Mouse (Mus musculus): Measurements from ENCODE around the gene Nbeal1.

DNA sequence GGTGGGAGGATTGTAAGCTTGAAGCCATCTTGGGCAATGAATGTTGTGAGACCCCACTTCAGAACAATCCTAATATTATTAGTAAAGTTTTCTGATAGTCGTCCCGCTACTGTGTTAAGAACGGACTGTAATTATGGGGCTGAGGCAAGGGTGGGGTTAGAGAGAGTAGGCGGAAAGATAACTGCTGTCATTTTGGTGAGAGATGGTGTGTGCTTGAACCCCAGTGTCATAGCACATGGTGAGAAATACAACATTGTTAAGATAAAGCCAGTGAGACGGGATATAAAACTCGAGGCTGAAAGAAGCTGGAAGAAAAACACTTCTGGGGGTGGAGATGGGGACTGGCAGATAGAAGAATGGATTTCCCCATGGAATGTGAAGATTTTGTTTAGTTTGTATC, 164.3 kb downstream of the Nbeal1 start:
- no peak for TF ChIP-seq CTCF (IDR thresholded peaks at IDR 0.05; ENCODE audit: insufficient read depth, low read depth, low read length)
- TF ChIP-seq POLR2A (IDR thresholded peaks at IDR 0.05; ENCODE audit: insufficient read depth, low read depth, low read length): no peak

Measured in olfactory bulb, adult 2 months (tissue).